Mouse (Mus musculus) E14TG2a.4 (cell line): Measurements from ENCODE around the gene Med25.

ENCODE experiments used
- CTCF ChIP-seq: conservative IDR thresholded peaks from 2 replicates; pipeline ENCODE4 v1.5.1; 2014; ENCODE audit warnings: low read length
- NANOG ChIP-seq: IDR thresholded peaks from 2 replicates; pipeline ENCODE4 v1.6.1; 2014; ENCODE audit warnings: borderline replicate concordance, low read length, mixed read lengths

DNA sequence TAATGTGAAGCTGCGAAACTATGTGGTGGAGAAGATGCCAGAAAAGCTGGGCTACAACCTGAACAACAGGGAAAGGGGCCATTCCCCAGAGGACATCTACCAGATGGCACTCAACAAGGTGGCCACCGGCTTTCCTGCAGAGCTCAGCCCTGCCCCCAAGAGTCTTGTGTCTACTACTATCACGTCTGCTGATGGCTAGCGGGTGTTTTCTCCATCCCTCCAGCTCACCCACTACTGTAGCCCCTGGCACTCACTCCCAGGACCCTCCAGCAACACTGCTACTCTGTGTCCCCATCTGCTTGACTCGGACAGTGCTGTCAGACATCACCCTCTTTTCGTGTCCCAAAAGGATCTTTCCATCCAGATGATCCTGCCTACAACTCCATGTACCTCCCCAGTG is 54.4 kb downstream of the Med25 start:
- TF ChIP-seq CTCF (no peak), NANOG (no peak)
